Mouse (Mus musculus) CH12.LX (cell line): Measurements from ENCODE around the gene Nr2e1.

Experiments
- BHLHE40 ChIP-seq: IDR thresholded peaks from 2 replicates; pipeline ENCODE4 v1.6.1; 2011; ENCODE audit warnings: mild to moderate bottlenecking, low read depth, low read length, improper control_type of control experiment
- CTCF ChIP-seq, 2 experiments: IDR thresholded peaks in 1 of 2; conservative IDR thresholded peaks in 1 of 2; 2 replicates each; pipeline ENCODE4 v1.5.1; 2011 to 2012; ENCODE audit warnings: low read depth in 2 of 2, low read length in 2 of 2, improper control_type of control experiment in 1 of 2, inconsistent platforms in 1 of 2, mild to moderate bottlenecking in 1 of 2, moderate library complexity in 1 of 2
- EP300 ChIP-seq: IDR thresholded peaks from 2 replicates; pipeline ENCODE4 v1.6.1; 2011; ENCODE audit warnings: low read length, improper control_type of control experiment
- ETS1 ChIP-seq: conservative IDR thresholded peaks from 2 replicates; pipeline ENCODE4 v1.6.1; 2012; ENCODE audit warnings: low read depth, mild to moderate bottlenecking, inconsistent platforms, low read length, improper control_type of control experiment, moderate library complexity
- GABPA ChIP-seq: IDR thresholded peaks from 2 replicates; pipeline ENCODE4 v1.6.1; 2012; ENCODE audit warnings: low read depth, low read length, improper control_type of control experiment, inconsistent platforms; ENCODE audit not compliant: insufficient replicate concordance
- HCFC1 ChIP-seq: IDR thresholded peaks from 2 replicates; pipeline ENCODE4 v1.6.1; 2012; ENCODE audit warnings: low read depth, mild to moderate bottlenecking, inconsistent platforms, low read length, improper control_type of control experiment
- IRF4 ChIP-seq: IDR thresholded peaks from 2 replicates; pipeline ENCODE4 v1.6.1; 2014; ENCODE audit warnings: low read depth, mild to moderate bottlenecking, inconsistent platforms, low read length, improper control_type of control experiment
- MXI1 ChIP-seq: IDR thresholded peaks from 2 replicates; pipeline ENCODE4 v1.6.1; 2011; ENCODE audit warnings: mild to moderate bottlenecking, low read depth, low read length, improper control_type of control experiment
- NELFE ChIP-seq: IDR thresholded peaks from 2 replicates; pipeline ENCODE4 v1.6.1; 2011; ENCODE audit warnings: low read depth, low read length, improper control_type of control experiment
- POLR2A ChIP-seq: IDR thresholded peaks from 2 replicates; pipeline ENCODE4 v1.6.1; 2011; ENCODE audit warnings: low read depth, mild to moderate bottlenecking, improper control_type of control experiment, low read length
- RCOR1 ChIP-seq: conservative IDR thresholded peaks from 2 replicates; pipeline ENCODE4 v1.6.1; 2012; ENCODE audit warnings: low read depth, mild to moderate bottlenecking, inconsistent platforms, low read length, improper control_type of control experiment
- SMC3 ChIP-seq: IDR thresholded peaks from 2 replicates; pipeline ENCODE4 v1.6.1; 2011; ENCODE audit warnings: low read depth, low read length, improper control_type of control experiment

DNA sequence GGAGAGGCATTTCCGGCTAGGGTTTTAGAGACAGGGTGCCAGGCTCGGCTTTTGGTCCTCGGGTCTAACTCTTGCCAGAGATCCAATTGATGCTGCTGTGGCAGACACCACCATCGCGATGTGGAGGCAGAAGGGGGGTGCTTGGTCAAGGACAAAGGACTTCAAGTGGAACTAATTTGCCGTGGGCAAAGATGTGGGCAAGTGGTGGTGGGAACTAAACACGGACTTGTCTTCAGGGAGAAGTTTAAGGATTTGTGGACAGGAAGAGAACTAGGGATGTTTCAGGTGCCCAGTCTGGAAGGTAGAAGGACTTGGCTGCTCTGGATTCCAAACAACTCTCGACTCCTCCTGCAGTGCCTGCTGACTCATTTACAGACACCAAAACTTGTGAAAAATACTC is 1.7 kb upstream of the Nr2e1 start:
- TF ChIP-seq CTCF (conservative IDR thresholded peaks at IDR 0.05 in 1 of 2, IDR thresholded peaks at IDR 0.05 in 1 of 2; ENCODE audit: low read depth in 2 of 2, low read length in 2 of 2): no peak
- TF ChIP-seq NELFE: no peak
- no peak for TF ChIP-seq MXI1
- TF ChIP-seq RCOR1: no peak
- TF ChIP-seq EP300: no peak
- no peak for TF ChIP-seq ETS1
- no peak for TF ChIP-seq BHLHE40
- no peak for TF ChIP-seq POLR2A
- no peak for TF ChIP-seq IRF4
- no peak for TF ChIP-seq GABPA
- no peak for TF ChIP-seq SMC3
- TF ChIP-seq HCFC1: no peak
